Mouse (Mus musculus) small intestine, adult 2 months (tissue): ENCODE results near the gene C130032M10Rik.

Experiments
- CTCF ChIP-seq: fragments of 200-500 bp; IDR thresholded peaks from 2 replicates; pipeline ENCODE4 v1.5.1; 2012; ENCODE audit warnings: low read depth, mild to moderate bottlenecking, control low read depth, inconsistent platforms, low read length, moderate library complexity, mixed read lengths; ENCODE audit not compliant: insufficient replicate concordance, insufficient read length; ENCODE audit errors: extremely low read depth
- POLR2A ChIP-seq: fragments of 200-500 bp; IDR thresholded peaks from 2 replicates; pipeline ENCODE4 v1.6.1; 2012; ENCODE audit warnings: low read depth, mild to moderate bottlenecking, control low read depth, inconsistent platforms, low read length, moderate library complexity

DNA sequence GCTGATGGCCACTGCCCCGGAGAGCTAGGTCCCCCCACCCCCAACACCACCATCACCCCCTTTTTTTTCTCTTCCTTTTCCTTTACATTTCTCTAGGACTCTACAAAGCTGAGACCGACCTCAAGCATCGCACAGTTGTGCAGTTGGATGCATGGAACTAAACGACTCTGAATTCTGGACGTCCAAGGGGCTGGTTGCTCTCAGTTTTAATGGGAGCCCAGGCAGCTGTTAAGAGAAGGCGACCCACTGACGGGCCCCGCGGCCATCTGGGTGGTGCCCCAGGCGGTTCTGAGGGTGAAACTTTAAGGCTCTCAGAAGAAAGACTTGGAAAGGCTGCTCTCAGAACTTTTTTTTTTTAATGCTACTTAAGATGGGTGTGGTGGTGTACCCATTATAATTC, 49.2 kb downstream of the C130032M10Rik start:
- TF ChIP-seq POLR2A: no peak
- no peak for TF ChIP-seq CTCF
